Mouse (Mus musculus) right cerebral cortex, adult 18-20 months (tissue): ENCODE data around the gene Gcnt4.

Source experiments
- DNase-seq: peaks from one replicate; pipeline ENCODE4 v3.0.0; 2022; ENCODE audit warnings: mixed read lengths

Gcnt4 gene

GRCm38 (mm10) chr13:96995243-96995642, 70.8 kb downstream of the Gcnt4 start:
- no peak for DNase-seq

GRCm38 (mm10) chr13:96997080-96997479, 72.6 kb downstream of the Gcnt4 start:
- no peak for DNase-seq
